Mouse (Mus musculus): ENCODE data around the gene Capn3. TPM values are rescaled to one million over a fixed set of nuclear protein-coding genes. Genes with fewer than 3 reads are reported as not detected.

The Capn3 gene
- total RNA-seq, 2 experiments from 2014 or later: 126 to 135 TPM

DNA sequence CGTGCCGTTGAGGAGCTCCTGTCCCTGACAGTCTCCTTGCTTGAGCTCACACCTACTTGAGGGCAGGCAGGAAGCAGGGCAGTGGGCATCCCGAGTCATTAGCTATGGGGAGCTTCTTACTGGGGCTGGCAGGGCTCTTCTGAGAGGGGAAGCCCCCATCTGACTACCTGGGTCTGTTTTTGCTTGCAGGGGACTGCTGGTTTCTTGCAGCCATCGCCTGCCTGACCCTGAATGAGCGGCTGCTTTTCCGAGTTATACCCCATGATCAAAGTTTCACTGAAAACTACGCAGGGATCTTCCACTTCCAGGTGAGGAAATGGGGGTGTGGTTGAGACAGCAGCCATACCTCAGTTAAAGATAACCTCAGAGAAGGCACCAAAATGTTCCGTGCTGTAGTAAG is 26.1 kb downstream of the Capn3 start:
- DNase-seq (ENCODE audit: low spot score): no peak

DNA sequence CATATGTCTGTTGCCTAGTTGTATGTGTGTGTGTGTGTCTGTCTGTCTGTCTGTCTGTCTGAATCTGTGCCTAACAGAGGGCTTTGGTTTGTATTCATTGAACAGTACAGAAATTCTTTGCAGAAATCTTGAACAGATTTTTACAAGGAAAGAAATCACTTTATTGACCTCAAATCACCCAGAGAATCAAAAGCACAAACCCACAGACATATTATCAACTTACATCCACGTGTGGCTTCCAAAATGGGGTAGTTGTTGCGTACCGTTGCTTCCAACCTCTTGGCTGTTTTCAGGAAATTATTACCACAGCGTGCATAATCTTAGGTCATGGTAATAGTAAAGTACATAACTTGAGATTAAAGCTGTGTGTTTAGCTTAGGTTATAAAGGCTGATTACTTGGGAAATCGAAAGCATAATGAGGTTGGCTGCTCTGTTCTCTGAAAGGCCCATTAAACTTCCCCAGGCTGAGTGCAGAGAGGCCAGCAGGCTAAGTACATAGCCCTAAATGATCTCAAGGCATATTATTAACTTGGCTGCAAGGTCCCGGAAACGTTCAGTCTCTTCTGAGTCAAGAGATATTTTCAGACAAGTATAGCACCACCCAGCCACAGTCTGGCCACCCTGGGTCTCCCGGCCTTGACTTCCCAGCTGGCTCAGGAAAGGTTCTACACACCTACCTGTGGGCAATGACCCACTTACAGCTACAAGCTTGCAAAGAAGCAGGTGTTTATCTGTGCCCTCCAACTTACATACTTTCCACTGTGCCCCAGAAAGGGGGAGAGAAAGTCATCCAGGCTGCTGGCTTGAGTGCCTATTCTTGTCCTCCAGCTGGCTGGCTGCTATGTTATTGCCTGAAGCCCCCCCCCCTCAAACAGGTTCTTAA is 26.9 kb downstream of the Capn3 start:
- DNase-seq (ENCODE audit: low spot score): peak; percentile 65

DNA sequence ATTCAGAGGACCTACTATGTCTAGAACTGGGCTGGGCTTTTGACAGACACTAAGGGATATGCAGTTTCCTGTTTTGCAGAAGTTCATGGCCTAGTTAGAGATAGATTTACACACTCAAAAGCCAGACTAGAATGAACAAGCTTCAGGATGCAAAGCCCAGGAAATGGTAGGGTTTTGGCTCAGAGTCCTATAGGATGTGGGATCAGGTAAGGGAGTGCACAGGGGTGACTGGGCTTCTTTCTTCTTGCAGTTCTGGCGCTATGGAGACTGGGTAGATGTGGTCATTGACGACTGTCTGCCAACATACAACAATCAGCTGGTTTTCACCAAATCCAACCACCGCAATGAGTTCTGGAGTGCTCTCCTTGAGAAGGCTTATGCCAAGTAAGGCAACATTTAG is 28.4 kb downstream of the Capn3 start:
- DNase-seq (ENCODE audit: low spot score): no peak

GRCm38 (mm10) chr2:120493254-120493653 is 37.4 kb downstream of the Capn3 start:
- DNase-seq (ENCODE audit: low spot score): no peak

GRCm38 (mm10) chr2:120496511-120496910 is 40.7 kb downstream of the Capn3 start:
- DNase-seq (ENCODE audit: low spot score): no peak

GRCm38 (mm10) chr2:120499971-120500471 is 44.2 kb downstream of the Capn3 start:
- no peak for DNase-seq (ENCODE audit: low spot score)

- no peak for DNase-seq (ENCODE audit: low spot score)
Measured at GRCm38 (mm10) chr2:120501136-120501918, 45.5 kb downstream of the Capn3 start.

- DNase-seq (ENCODE audit: low spot score): no peak
Measured at GRCm38 (mm10) chr2:120501931-120502604, 46.2 kb downstream of the Capn3 start.

GRCm38 (mm10) chr2:120502605-120502990 is 46.8 kb downstream of the Capn3 start:
- DNase-seq (ENCODE audit: low spot score): no peak

GRCm38 (mm10) chr2:120503094-120503493 is 47.3 kb downstream of the Capn3 start:
- no peak for DNase-seq (ENCODE audit: low spot score)

DNA sequence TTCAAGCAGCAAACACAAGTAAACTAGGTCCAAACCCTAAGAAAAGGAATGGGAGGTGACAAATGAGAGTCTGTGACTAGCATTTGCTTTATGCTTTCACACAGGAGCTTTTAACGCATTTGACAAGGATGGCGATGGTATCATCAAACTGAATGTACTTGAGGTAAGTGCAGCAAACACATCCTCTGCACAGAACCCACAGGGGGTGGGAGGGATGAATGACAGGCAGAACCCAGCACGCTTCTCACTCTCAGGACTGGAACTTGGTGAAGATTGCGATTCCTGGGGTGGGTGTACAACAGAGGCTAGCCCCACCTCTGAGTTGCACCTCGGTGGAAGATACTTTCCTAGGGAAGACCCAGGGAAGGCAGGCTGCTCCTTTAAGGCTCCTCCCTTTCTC is 48.2 kb downstream of the Capn3 start:
- no peak for DNase-seq (ENCODE audit: low spot score)

GRCm38 (mm10) chr2:120514181-120514580 is 58.4 kb downstream of the Capn3 start:
- no peak for DNase-seq (ENCODE audit: low spot score)

DNA sequence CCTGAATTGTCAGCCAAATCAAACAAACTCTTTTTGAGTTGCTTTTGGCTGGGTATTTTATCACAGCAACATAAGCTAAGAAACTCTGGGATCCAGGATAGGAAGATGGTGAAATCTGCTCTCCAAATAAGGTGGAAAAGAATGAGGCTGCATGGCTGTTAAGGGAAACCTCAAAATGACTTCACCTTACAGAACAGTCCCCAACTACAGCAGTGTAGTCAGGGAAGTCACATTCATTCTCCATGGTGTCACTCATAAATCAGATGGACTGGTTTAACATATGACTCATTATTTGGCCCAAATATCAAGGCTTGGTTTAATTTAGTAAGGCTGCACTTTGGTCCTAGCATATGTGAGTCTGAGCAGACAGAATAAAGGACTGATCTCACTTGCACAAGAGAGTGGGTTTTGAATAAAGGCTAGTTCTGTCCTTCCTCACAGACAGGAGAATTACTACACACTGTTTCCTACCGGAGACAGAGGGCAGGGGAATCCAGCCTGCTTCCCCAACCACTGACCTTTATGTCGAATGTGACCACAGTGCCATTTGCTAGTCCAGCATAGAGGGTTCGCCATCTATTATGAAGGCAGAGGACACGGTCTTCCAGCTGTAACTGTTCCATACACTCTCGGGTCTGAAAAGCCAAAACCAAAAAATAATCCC is 62.9 kb downstream of the Capn3 start:
- peak; percentile 18 for DNase-seq (ENCODE audit: low spot score)

DNA sequence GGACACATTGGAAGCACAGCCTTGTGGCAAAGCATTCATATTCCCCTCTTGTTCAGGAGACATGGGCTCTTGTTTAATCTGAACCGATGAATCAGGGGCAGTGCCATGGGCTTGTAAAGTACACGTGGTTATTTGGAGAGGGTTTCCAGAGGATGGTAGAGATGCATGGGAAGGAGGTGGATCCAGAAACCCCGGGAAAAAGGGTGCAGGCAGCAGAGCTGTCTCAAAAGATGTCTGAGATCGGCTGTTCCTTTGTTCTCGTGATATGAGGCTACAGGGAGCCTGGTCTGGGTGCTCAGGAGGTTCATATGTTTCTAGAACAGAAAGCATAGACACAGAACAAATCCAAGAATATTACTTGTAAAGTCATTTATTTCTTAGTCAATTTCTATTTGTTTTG is 71.0 kb downstream of the Capn3 start:
- no peak for DNase-seq (ENCODE audit: low spot score)

GRCm38 (mm10) chr2:120529531-120529930 is 73.7 kb downstream of the Capn3 start:
- DNase-seq (ENCODE audit: low spot score): no peak

DNA sequence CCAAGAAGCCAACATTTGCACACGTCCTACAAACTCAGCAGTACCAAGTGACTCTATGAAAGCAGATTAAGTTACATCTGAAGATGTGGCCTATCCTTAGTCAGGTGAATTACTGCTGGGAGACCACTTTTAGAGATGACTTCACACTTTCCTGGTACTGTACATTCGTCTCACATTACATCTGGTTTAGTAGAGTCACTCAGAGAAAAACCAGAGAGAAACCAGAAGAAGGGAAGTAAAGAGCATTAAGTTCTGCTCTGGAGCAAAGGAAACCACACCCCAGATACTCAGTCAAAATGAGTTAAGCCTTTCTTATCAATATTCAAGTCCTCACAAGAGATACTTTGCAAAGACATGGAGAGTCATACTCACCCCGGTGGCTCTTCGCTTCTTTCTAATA is 75.4 kb downstream of the Capn3 start:
- peak; percentile 31 for DNase-seq (ENCODE audit: low spot score)

DNA sequence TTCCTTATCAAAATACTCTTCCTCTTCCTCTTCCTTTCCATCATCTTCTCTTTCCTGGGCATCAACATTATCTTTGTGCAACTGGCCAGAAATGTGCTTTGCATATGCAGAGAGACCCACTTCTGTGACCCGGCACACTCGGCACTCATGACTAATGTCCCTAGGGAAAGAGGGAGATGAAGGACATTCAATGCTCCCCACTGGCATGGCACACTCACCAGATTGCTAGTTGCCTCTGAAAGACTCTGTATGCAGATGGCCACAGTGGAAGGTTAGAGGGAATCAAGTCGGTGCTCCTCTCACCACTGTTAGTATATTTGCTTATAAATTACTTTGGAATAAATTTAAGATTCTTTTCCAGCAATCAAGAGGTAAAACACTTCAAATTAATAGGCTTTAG is 83.5 kb downstream of the Capn3 start:
- DNase-seq (ENCODE audit: low spot score): peak; percentile 25

DNA sequence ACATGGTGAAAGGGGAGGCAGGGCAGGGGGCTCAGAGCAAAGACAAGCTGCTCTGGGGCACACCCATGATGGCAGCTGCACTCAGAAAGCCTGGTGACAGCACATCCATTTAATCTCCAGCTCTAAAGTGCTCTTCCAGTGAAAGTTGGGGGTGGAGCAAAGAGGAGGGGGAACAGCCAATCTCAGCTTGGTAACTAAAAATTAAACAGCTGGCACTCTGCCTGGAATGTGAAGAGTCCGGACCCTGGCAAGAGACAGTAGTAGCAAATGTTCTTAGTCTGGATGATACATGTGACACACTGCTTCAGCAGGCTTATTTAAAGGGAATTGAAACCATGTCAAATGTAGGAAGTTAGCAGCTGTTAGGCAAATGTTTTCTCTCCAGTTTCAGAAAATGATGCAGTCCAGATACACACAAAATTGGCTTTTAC is 84.0 kb downstream of the Capn3 start:
- DNase-seq (ENCODE audit: low spot score): peak; percentile 94

GRCm38 (mm10) chr2:120544732-120545131 is 88.9 kb downstream of the Capn3 start:
- DNase-seq (ENCODE audit: low spot score): no peak
